Mouse (Mus musculus) limb, embryonic 15.5 days (tissue): Measurements from ENCODE around the gene Fry. TPM values are rescaled to one million over a fixed set of nuclear protein-coding genes. Genes with fewer than 3 reads are reported as not detected.

Source experiments
- ATAC-seq: fragments of 200-750 bp; cut with Nextera tagmentation; 2 replicates; pipeline ENCODE4 v1.8.0; 2017; ENCODE audit warnings: low read depth, moderate TSS enrichment; ENCODE audit not compliant: insufficient number of reproducible peaks, low FRiP score, low TSS enrichment
- H3K27ac ChIP-seq: fragments of 300-500 bp; sonication (generic); 2 replicates; pipeline ENCODE4 v1.5.1; 2015; ENCODE audit warnings: moderate library complexity, mild to moderate bottlenecking, inconsistent platforms
- H3K27me3 ChIP-seq: fragments of 300-500 bp; sonication (generic); 2 replicates; pipeline ENCODE4 v1.6.1; 2015; ENCODE audit warnings: inconsistent platforms
- H3K36me3 ChIP-seq: fragments of 300-500 bp; sonication (generic); 2 replicates; pipeline ENCODE4 v1.6.1; 2015; ENCODE audit warnings: inconsistent platforms
- H3K4me1 ChIP-seq: fragments of 300-500 bp; sonication (generic); 2 replicates; pipeline ENCODE4 v1.6.1; 2015; ENCODE audit warnings: inconsistent platforms
- H3K4me2 ChIP-seq: fragments of 300-500 bp; sonication (generic); 2 replicates; pipeline ENCODE4 v1.6.1; 2015; ENCODE audit warnings: mild to moderate bottlenecking, inconsistent platforms
- H3K4me3 ChIP-seq: fragments of 300-500 bp; sonication (generic); 2 replicates; pipeline ENCODE4 v1.5.1; 2015; ENCODE audit warnings: mild to moderate bottlenecking, inconsistent platforms
- H3K9ac ChIP-seq: fragments of 300-500 bp; sonication (generic); 2 replicates; pipeline ENCODE4 v1.6.1; 2015; ENCODE audit warnings: inconsistent platforms
- H3K9me3 ChIP-seq: fragments of 300-500 bp; sonication (generic); 2 replicates; pipeline ENCODE4 v1.6.1; 2016; ENCODE audit warnings: inconsistent platforms
- WGBS: fragments of 180-500 bp; shearing (Covaris S2); methylation state at CpG from one replicate; pipeline ENCODE4 v1.1.7; 2015; 5-methylcytosine and 5-hydroxymethylcytosine counted together
- polyA plus RNA-seq: library from polyadenylated mRNA; unstranded; fragments of >200 nt; fragmentation: Nextera tagmentation; extraction: Ambion mirVana; gene quantifications from 2 replicates; pipeline ENCODE4 v1.2.1, GENCODE M21; 2015

Gene Fry
- polyA plus RNA-seq, 1 experiment from 2014 or later, result 9.5 TPM

DNA sequence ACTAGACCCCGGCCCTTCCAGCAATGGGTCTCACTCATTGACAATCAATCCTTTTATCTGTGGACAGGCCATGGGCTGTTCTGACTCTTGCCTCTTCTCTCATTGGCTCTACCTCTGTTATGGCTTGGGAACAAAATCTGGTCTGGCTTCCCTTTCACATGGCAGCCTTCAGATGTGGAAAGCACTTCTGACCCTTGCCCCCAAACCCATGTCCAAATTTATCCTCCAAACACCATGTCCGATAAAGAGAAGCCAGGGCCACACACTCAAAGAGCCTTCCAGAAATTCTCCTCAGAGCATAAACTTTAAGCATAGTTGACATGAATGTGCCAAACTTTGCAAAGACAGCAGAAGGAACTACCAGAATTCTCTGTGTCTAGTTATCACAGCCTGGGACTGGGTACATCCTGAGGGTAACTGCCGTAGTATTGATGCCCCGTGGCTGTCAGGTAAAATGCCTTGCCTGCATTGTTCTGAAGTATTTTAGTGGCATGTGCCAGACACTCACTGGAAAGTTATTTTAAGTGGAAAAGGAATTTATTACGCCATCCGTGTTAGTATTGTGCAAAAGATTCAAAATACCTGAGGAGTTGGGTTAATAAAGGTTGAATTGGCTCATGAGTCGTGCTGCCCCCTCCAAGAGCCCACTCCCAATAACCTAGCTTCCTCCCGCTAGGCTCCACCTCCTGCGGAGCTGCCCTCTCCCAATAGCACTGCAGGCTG lies 333.0 kb downstream of the Fry start:
- ATAC-seq, result no peak
- Histone ChIP-seq H3K9ac (no peak overlapping the region), H3K4me1 (no peaks in the 10 kb centered on the region), H3K9me3 (no peaks in the 10 kb centered on the region), H3K4me3 (no peak overlapping the region), H3K36me3 (peaks cover 48% of the 10 kb centered on the region), H3K4me2 (no peak overlapping the region), H3K27me3 (no peaks in the 10 kb centered on the region), H3K27ac (no peak overlapping the region)
- WGBS, result 71% methylated on average over 9 of the region's 9 CpGs

DNA sequence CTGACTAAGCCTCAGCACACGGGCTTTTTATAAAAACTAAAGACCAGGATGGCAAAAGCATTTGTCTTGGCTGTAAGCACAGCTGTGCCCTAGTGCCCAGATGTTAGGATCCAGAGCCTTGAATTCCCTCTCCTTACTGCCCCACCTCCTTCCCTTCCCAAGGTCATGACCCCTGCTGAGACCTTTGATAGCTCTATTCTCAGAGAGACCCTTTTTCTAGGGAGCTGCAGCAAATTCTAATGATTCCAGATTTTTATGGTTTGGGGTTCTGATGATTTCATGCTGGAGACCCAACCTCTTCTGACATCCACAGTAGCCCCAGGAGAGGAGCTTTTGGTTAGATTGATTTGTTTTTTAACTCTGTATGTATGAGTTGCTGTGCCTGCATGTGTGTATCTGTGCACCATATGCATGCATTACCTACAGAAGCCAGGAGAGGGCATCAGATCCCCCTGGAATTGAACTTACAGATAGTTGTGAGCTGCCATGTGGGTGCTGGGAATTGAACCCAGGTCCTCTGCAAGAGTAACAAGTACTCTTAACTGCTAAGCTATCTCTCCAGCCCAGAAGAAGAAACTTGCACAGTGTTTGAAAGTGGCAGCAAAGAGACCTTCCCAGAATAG lies 333.7 kb downstream of the Fry start:
- ATAC-seq, result no peak
- H3K9ac ChIP-seq, result no peak overlapping the region
- H3K36me3 ChIP-seq, result peaks cover 48% of the 10 kb centered on the region
- no peaks in the 10 kb centered on the region for H3K27me3 ChIP-seq
- no peaks in the 10 kb centered on the region for H3K9me3 ChIP-seq
- no peaks in the 10 kb centered on the region for H3K4me1 ChIP-seq
- H3K27ac ChIP-seq, result no peak overlapping the region
- 45% methylated on average over 1 of the region's 1 CpGs for WGBS
- H3K4me3 ChIP-seq, result no peak overlapping the region
- H3K4me2 ChIP-seq, result no peak overlapping the region

DNA sequence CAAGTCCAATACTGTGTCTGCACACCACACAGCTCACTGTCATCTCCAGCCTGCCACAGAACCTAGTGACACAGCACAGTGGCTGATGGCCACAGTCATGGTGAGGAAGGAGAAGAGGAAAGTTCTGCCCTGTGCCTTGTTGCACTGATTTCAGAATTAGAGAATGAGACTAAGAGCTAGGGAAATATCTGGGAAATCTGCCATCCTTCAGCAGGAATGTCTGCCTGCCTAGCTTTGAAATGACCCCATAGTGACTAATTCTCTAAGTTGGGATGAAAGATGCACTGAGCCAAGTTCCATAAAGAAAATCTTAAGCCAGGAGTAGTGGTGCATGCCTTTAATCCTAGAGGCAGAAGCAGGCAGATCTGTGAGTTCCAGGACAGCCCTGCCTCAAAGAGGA lies 334.2 kb downstream of the Fry start:
- Histone ChIP-seq H3K27ac (no peak overlapping the region), H3K9ac (no peak overlapping the region), H3K36me3 (peaks cover 47% of the 10 kb centered on the region), H3K4me3 (no peak overlapping the region), H3K4me2 (no peak overlapping the region), H3K4me1 (peaks cover 4% of the 10 kb centered on the region; the same call in 1 of the 2 replicates), H3K9me3 (no peaks in the 10 kb centered on the region), H3K27me3 (no peaks in the 10 kb centered on the region)
- no peak for ATAC-seq

DNA sequence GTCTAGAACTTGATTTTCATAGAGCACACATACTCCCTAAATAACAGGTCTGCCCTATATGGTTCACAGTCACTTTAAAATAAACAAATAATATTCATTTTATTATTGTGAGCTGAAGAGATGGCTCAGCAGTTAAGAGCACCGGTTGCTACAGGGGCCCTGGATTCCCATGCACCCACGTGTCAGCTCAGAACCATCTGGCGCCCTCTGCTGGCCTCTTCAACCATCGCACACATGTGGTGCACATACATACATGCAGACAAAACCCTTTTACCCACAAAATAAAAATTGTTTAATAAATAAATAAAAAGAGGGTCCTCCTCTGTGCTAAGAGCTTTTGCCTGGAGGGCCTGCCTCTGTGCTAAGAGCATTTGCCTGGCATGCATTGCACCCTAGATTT lies 335.0 kb downstream of the Fry start:
- WGBS, result 79% methylated on average over 4 of the region's 4 CpGs
- no peak overlapping the region for H3K9ac ChIP-seq
- no peak overlapping the region for H3K4me2 ChIP-seq
- ATAC-seq, result no peak
- H3K4me1 ChIP-seq, result peaks cover 12% of the 10 kb centered on the region
- peaks cover 41% of the 10 kb centered on the region for H3K36me3 ChIP-seq
- H3K4me3 ChIP-seq, result no peak overlapping the region
- no peaks in the 10 kb centered on the region for H3K27me3 ChIP-seq
- H3K9me3 ChIP-seq, result no peaks in the 10 kb centered on the region
- H3K27ac ChIP-seq, result no peak overlapping the region

DNA sequence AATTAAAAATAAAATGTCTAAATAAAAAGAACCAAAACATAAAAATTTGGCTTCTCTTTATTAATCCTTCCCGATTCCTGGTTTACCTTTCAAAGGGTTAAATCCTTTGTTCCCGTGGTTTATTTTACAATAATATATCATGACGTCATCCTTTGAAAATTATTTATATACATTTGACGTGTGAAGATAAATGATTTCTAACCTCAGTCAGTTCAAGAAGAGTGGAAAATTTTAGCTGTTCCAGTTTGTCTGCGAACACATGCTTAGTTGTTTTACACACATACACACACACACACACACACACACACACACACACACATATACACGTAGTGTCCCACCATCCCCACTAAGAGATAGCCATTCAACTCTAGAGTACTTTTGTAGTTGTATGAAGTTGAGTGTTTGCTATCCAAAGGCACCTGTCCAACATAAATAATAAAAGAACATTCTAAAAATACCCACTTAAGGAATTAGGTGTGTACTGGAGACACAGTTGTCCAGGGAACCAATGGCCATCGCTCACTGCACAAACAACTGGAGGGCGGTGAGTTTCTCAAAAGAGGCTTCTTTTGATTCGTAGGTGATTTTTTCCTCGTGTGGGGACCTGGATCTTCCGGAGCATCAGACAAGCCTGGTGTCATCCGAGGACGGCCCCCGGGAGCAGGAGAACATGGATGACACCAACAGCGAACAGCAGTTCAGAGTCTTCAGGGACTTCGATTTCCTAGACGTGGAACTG lies 338.9 kb downstream of the Fry start:
- H3K4me3 ChIP-seq, result 0 out of 2 replicates have a peak overlapping the region, but pooled peaks have one; percentile 7
- peak overlapping the region; percentile 57 for H3K27ac ChIP-seq
- ATAC-seq, result no peak

DNA sequence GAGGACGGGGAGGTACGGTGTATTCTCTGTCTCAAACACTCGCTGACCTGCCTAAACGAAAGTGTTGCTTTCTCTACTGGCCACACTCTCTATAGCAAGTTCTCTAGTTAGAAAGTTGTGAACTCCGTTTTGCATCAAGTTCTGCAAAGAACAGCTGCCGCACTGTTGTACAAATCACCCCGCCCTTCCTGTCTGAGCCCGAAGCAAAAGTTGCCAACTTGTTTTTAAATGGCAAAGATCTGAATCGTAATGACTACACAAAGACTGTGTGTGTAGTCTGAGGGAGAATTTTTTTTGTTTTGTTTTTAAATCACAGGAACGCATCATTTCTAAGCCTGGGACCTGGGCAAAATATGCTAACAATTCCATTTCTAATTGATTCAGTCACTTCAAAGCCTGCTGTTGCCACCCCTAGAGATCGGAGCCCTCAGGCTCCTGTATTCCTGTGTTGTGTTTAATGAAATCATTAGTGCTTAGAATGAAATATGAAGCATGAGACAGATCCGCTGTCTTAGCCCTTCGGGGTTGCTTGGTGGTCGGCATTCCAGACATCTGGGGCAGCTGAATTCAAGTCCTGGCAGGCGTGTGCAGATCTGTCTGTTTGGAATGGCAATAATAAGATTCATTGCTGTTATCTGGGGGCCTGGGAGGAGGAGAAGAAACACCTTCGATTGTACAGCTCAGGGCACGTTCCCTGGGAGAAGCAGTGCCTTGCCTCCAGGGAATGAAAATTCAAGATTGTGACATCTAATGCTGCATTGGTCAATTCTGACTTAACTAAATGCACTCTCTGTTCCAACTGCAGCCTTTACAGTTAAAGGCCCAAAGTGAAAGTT lies 339.7 kb downstream of the Fry start:
- H3K4me2 ChIP-seq, result peak overlapping the region; percentile 22
- peak; percentile 56; the same call in 1 of the 2 replicates for ATAC-seq
- H3K9ac ChIP-seq, result no peak overlapping the region
- peaks cover 15% of the 10 kb centered on the region for H3K4me1 ChIP-seq
- peaks cover 28% of the 10 kb centered on the region for H3K36me3 ChIP-seq
- H3K4me3 ChIP-seq, result 0 out of 2 replicates have a peak overlapping the region, but pooled peaks have one; percentile 7
- peak overlapping the region; percentile 57 for H3K27ac ChIP-seq
- H3K9me3 ChIP-seq, result no peaks in the 10 kb centered on the region
- 21% methylated on average over 17 of the region's 17 CpGs for WGBS
- no peaks in the 10 kb centered on the region for H3K27me3 ChIP-seq

More for the DNA sequence above, 338.9 kb downstream of the Fry start:
- H3K36me3 ChIP-seq, result peaks cover 35% of the 10 kb centered on the region
- no peaks in the 10 kb centered on the region for H3K27me3 ChIP-seq
- no peak overlapping the region for H3K9ac ChIP-seq
- WGBS, result 64% methylated on average over 17 of the region's 17 CpGs
- no peaks in the 10 kb centered on the region for H3K9me3 ChIP-seq
- H3K4me2 ChIP-seq, result peak overlapping the region; percentile 22; the same call in 1 of the 2 replicates
- peaks cover 15% of the 10 kb centered on the region for H3K4me1 ChIP-seq

DNA sequence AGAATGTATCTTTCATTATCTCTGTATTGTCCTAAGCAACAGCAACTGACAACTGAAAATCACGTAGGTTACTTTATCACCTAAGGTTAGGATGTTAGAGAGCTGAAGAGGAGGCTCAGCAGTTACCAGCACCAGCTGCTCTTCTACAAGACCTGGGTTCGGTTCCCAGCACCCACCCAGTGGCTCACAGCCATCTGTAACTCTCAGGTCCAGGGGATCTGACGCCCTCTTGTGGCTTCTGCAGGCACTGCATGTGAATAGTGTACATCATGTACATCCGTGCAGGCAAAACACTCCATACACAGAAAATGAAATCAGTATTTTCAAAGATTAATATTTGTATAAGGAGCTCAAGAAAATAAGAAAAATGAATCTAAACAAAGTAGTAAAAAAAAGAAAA lies 341.4 kb downstream of the Fry start:
- H3K36me3 ChIP-seq, result peaks cover 11% of the 10 kb centered on the region
- H3K4me3 ChIP-seq, result no peak overlapping the region
- ATAC-seq, result no peak
- H3K4me2 ChIP-seq, result no peak overlapping the region
- H3K9me3 ChIP-seq, result no peaks in the 10 kb centered on the region
- H3K27me3 ChIP-seq, result no peaks in the 10 kb centered on the region
- 76% methylated on average over 4 of the region's 4 CpGs for WGBS
- peaks cover 15% of the 10 kb centered on the region for H3K4me1 ChIP-seq
- no peak overlapping the region for H3K27ac ChIP-seq
- no peak overlapping the region for H3K9ac ChIP-seq

DNA sequence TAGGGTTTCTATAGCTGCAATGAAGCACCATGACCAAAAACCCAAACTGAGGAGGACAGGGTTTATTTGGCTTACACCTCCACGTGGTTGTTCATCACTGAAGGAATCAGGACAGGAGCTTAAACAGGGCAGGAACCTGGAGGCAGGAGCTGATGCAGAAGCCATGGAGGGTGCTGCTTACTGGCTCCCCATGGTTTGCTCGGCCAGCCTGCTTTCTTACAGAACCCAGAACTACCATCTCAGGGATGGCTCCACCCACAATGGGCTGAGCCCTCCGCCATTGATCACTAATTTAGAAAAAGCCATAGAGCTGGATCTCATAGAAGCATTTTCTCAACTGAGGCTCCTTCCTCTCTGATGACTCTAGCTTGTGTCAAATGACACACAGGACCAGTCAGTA lies 346.3 kb downstream of the Fry start:
- Histone ChIP-seq H3K4me3 (no peak overlapping the region), H3K27me3 (no peaks in the 10 kb centered on the region), H3K4me1 (peaks cover 8% of the 10 kb centered on the region; the same call in 1 of the 2 replicates), H3K9me3 (no peaks in the 10 kb centered on the region), H3K36me3 (peaks cover 2% of the 10 kb centered on the region; the same call in 1 of the 2 replicates), H3K27ac (no peak overlapping the region), H3K4me2 (no peak overlapping the region), H3K9ac (no peak overlapping the region)
- 52% methylated on average over 3 of the region's 3 CpGs for WGBS
- ATAC-seq, result no peak

DNA sequence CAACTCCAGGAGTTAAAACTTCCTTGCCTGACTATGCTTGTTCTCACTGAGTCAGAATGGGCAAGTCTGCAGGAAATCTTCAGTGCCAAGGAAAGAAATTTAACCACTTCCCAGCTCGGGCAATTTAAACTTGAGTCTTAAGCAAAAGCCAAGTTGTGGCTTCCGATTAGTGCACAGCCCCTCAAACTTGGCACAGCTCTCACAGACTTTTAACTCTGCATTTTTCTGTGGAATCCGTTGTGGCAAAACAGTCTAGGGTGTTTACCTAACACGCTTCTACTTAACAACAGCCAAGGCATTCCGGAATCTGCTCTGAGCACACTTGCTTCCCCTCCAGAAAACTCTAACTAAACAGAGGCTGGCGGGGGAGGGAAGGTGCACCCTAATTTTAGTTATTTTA lies 346.8 kb downstream of the Fry start:
- no peak for ATAC-seq
- Histone ChIP-seq H3K4me2 (no peak overlapping the region), H3K36me3 (no peaks in the 10 kb centered on the region), H3K9ac (no peak overlapping the region), H3K9me3 (no peaks in the 10 kb centered on the region), H3K4me1 (peaks cover 8% of the 10 kb centered on the region; the same call in 1 of the 2 replicates), H3K27ac (0 out of 2 replicates have a peak overlapping the region, but pooled peaks have one; percentile 7), H3K4me3 (no peak overlapping the region), H3K27me3 (no peaks in the 10 kb centered on the region)
- WGBS, result 57% methylated on average over 6 of the region's 6 CpGs

DNA sequence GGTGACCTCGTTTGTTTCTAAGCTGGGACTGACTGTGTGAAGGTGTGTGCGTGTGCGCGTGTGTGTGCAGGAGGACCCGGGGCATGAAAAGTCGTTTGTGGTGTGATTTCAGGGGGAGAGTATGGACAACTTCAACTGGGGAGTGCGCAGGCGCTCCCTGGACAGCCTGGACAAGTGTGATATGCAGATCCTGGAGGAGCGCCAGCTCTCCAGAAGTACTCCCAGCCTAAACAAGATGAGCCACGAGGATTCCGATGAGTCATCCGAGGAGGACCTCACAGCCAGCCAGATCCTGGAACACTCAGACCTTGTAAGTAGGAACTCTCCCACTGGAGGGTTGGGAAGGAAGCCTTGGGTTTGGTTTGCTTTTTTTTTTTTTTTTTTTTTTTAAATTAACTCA lies 347.7 kb downstream of the Fry start:
- 64% methylated on average over 12 of the region's 12 CpGs for WGBS
- no peak overlapping the region for H3K4me2 ChIP-seq

DNA sequence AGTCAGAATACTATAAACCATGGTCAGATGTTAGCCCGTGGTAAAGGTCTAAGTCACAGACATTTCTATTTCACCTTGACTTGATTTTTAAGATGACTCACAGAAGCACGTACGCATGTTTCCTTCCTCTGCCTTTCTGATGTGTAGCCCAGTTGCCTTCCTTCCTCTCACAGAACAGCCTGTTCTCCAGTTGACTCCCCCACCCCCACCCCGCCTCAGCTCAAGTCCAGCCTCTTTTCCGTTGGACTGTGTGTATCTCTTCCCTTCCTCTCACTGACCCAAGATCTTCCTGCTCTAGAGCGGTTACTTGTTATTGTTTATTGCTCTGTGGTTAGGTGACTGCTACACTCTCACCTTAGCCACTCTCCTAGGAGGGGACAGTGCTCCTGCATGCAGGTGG lies 350.0 kb downstream of the Fry start:
- Histone ChIP-seq H3K4me2 (no peak overlapping the region), H3K4me1 (peaks cover 8% of the 10 kb centered on the region; the same call in 1 of the 2 replicates), H3K4me3 (no peak overlapping the region), H3K27ac (no peak overlapping the region), H3K9me3 (no peaks in the 10 kb centered on the region), H3K27me3 (no peaks in the 10 kb centered on the region), H3K36me3 (no peaks in the 10 kb centered on the region), H3K9ac (no peak overlapping the region)
- ATAC-seq, result no peak
- WGBS, result 67% methylated on average over 6 of the region's 6 CpGs

More for the DNA sequence above, 347.7 kb downstream of the Fry start:
- no peak overlapping the region for H3K27ac ChIP-seq
- no peak overlapping the region for H3K4me3 ChIP-seq
- peak; percentile 78 for ATAC-seq
- peaks cover 8% of the 10 kb centered on the region; the same call in 1 of the 2 replicates for H3K4me1 ChIP-seq
- no peak overlapping the region for H3K9ac ChIP-seq
- no peaks in the 10 kb centered on the region for H3K36me3 ChIP-seq
- H3K27me3 ChIP-seq, result no peaks in the 10 kb centered on the region
- no peaks in the 10 kb centered on the region for H3K9me3 ChIP-seq
